ENCODE assay signal across 8 mouse cellular contexts in the genomic region with DNA sequence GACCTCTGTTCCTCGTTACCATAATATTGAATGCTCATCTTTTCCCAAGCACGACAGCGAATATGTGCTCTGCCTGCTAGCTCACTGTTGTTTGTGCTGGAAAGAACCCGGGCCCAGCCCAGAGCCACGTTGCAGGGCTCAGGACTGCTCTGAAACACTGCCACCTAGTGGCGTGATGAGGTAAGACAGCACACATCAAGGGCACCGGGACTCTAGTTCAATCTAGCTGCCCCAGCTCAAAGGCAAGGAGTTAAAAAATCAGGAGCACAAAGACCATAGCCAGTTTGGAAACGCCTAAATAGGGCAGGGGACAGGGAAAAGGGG. TPM values are rescaled to one million over a fixed set of nuclear protein-coding genes. Genes with fewer than 3 reads are reported as not detected.
DNase-seq lines count a peak whose midpoint lies in the region; ATAC-seq and TF ChIP-seq lines count a peak whose summit lies in the region.

No protein-coding gene starts in this region.

- H3K36me3 ChIP-seq in C2C12 (ENCODE audit: control insufficient read depth, insufficient read depth) = no peaks in the 10 kb centered on the region
- H3K36me3 ChIP-seq in heart, embryonic 12.5 days = no peaks in the 10 kb centered on the region
- H3K36me3 ChIP-seq in kidney, embryonic 16.5 days (ENCODE audit: insufficient read depth, low read length) = no peaks in the 10 kb centered on the region

- no peaks in the 10 kb centered on the region for H3K27me3 ChIP-seq in C2C12 (ENCODE audit: control insufficient read depth, insufficient read depth, insufficient read length)
- H3K27me3 ChIP-seq in heart, embryonic 12.5 days (replicated peaks) = no peaks in the 10 kb centered on the region
- 0 out of 2 replicates have a peak, but pooled peaks cover 5% of the 10 kb centered on the region for H3K27me3 ChIP-seq in kidney, embryonic 16.5 days (ENCODE audit: insufficient read depth, low read length)

- H3K4me2 ChIP-seq in heart, embryonic 12.5 days = peak overlapping the region; percentile 52
- H3K4me2 ChIP-seq in kidney, embryonic 16.5 days (replicated peaks; ENCODE audit: low read depth, low read length) = peak overlapping the region; percentile 38

- peak; percentile 92 for DNase-seq in brain, adult 2 months (ENCODE audit: low read depth, low spot score)
- peak; percentile 84 for DNase-seq in liver
- peak; percentile 62 to 66 for DNase-seq in spleen, postnatal 36 days (ENCODE audit: low spot score in 2 of 2)

- no peaks in the 10 kb centered on the region for H3K79me2 ChIP-seq in C2C12 (ENCODE audit: control insufficient read depth, insufficient read depth)

- H3K4me1 ChIP-seq in heart, embryonic 12.5 days (replicated peaks) = peaks cover 73% of the 10 kb centered on the region
- H3K4me1 ChIP-seq in kidney, embryonic 16.5 days (ENCODE audit: insufficient read depth, low read length) = peaks cover 47% of the 10 kb centered on the region

- peak; percentile 77 for TF ChIP-seq CTCF in C2C12 (IDR thresholded peaks at IDR 0.05; ENCODE audit: control insufficient read depth, insufficient read depth, insufficient read length)

- no peak overlapping the region for H3K4me3 ChIP-seq in C2C12 (ENCODE audit: insufficient read depth, poor library complexity, severe bottlenecking)
- H3K4me3 ChIP-seq in heart, embryonic 12.5 days = no peak overlapping the region
- H3K4me3 ChIP-seq in kidney, embryonic 16.5 days (ENCODE audit: low read length) = no peak overlapping the region

- 0 out of 2 replicates have a peak overlapping the region, but pooled peaks have one; percentile 26 for H3K9ac ChIP-seq in heart, embryonic 12.5 days
- peak overlapping the region; percentile 45; the same call in 1 of the 2 replicates for H3K9ac ChIP-seq in kidney, embryonic 16.5 days (replicated peaks; ENCODE audit: low read length)

- WGBS in heart, embryonic 12.5 days = 3% methylated on average over 8 of the region's 8 CpGs
- 1% methylated on average over 8 of the region's 8 CpGs for WGBS in kidney, embryonic 16.5 days

- peak; percentile 78 for ATAC-seq in erythroblast, adult 5-6 weeks (replicated peaks; ENCODE audit: low FRiP score, poor library complexity, severe bottlenecking)
- ATAC-seq in heart, embryonic 12.5 days (ENCODE audit: insufficient number of reproducible peaks, low FRiP score) = peak; percentile 64
- ATAC-seq in kidney, embryonic 16.5 days (ENCODE audit: low FRiP score, low TSS enrichment) = peak; percentile 60
- ATAC-seq in monocyte, adult 5-6 weeks (replicated peaks; ENCODE audit: insufficient number of reproducible peaks, low FRiP score, low TSS enrichment, poor library complexity, severe bottlenecking) = peak; percentile 70; the same call in 1 of the 2 replicates

- H3K27ac ChIP-seq in heart, embryonic 12.5 days (ENCODE audit: poor library complexity, severe bottlenecking) = peak overlapping the region; percentile 52
- H3K27ac ChIP-seq in kidney, embryonic 16.5 days (ENCODE audit: low read length) = peak overlapping the region; percentile 25; the same call in 1 of the 2 replicates

- H3K9me3 ChIP-seq in heart, embryonic 12.5 days (replicated peaks) = no peaks in the 10 kb centered on the region
- H3K9me3 ChIP-seq in kidney, embryonic 16.5 days (ENCODE audit: low read length) = no peaks in the 10 kb centered on the region

- H3K79me3 ChIP-seq in C2C12 (ENCODE audit: low read depth) = no peaks in the 10 kb centered on the region

- H3ac ChIP-seq in C2C12 (ENCODE audit: control insufficient read depth, insufficient read length, low read depth) = no peak overlapping the region

TF ChIP-seq in C2C12, 6 proteins besides CTCF, POLR2A, EP300 and RAD21:
- no peak for TF ChIP-seq USF1 (IDR thresholded peaks at IDR 0.05; ENCODE audit: low read depth)
- no peak for TF ChIP-seq CEBPB (IDR thresholded peaks at IDR 0.05; ENCODE audit: low read depth)
- peak; percentile 40 for TF ChIP-seq MAX (IDR thresholded peaks at IDR 0.05)
TF ChIP-seq in C2C12: peak in this region for 1.

RNA-seq across cellular contexts. Expression of a gene that starts 35.7 kb away (rescaled TPM):
- polyA plus RNA-seq in C2C12 (2012; fragmentation: generic; extraction: Trizol) = 0.09 TPM
- not detected in 2 replicates for total RNA-seq in erythroblast, adult 5-6 weeks (2015; ENCODE audit: low replicate concordance)
- not detected in 2 replicates for total RNA-seq in erythroblast, adult 5-6 weeks (2017; ENCODE audit: low replicate concordance)
- polyA plus RNA-seq in heart, embryonic 12.5 days (2016; fragmentation: Nextera tagmentation; extraction: Ambion mirVana) = 1.2 and 1.4 TPM in 2 replicates
- 0.22 and 0.49 TPM in 2 replicates for polyA plus RNA-seq in kidney, embryonic 16.5 days (2015; fragmentation: Nextera tagmentation; extraction: Ambion mirVana)
- not detected in 3 replicates for total RNA-seq in monocyte, adult 5-6 weeks (2017)
